Mouse (Mus musculus): ENCODE measurements around the gene Cnih2.

- no peak for TF ChIP-seq EP300 (IDR thresholded peaks at IDR 0.05; ENCODE audit: insufficient read depth, low read depth, low read length)
- TF ChIP-seq POLR2A (IDR thresholded peaks at IDR 0.05; ENCODE audit: insufficient read depth, low read depth, low read length) = no peak
- TF ChIP-seq CTCF (IDR thresholded peaks at IDR 0.05) = no peak
Measured at GRCm38 (mm10) chr19:5093481-5094242, 4.7 kb downstream of the Cnih2 start.

All from heart, adult 2 months (tissue).